Mouse (Mus musculus) limb, embryonic 13.5 days (tissue): ENCODE measurements around the gene Ppp2r3a. TPM values are rescaled to one million over a fixed set of nuclear protein-coding genes. Genes with fewer than 3 reads are reported as not detected.

Experiments used
- ATAC-seq: fragments of 200-750 bp; cut with Nextera tagmentation; 2 replicates; pipeline ENCODE4 v1.8.0; 2017; ENCODE audit warnings: low read depth, moderate number of reproducible peaks, moderate TSS enrichment; ENCODE audit not compliant: low FRiP score
- H3K27ac ChIP-seq: fragments of 300-500 bp; sonication (generic); 2 replicates; pipeline ENCODE4 v1.5.1; 2015; ENCODE audit warnings: inconsistent platforms, mild to moderate bottlenecking, moderate library complexity
- H3K27me3 ChIP-seq: fragments of 300-500 bp; sonication (generic); 2 replicates; pipeline ENCODE4 v1.6.1; 2015; ENCODE audit warnings: mild to moderate bottlenecking, inconsistent platforms
- H3K36me3 ChIP-seq: fragments of 300-500 bp; sonication (generic); 2 replicates; pipeline ENCODE4 v1.6.1; 2015; ENCODE audit warnings: inconsistent platforms, mild to moderate bottlenecking, moderate library complexity
- H3K4me1 ChIP-seq: fragments of 300-500 bp; sonication (generic); 2 replicates; pipeline ENCODE4 v1.6.1; 2015; ENCODE audit warnings: inconsistent platforms
- H3K4me2 ChIP-seq: fragments of 300-500 bp; sonication (generic); replicated peaks from 2 replicates; pipeline ENCODE4 v1.6.1; 2015; ENCODE audit warnings: inconsistent platforms, mild to moderate bottlenecking, moderate library complexity
- H3K4me3 ChIP-seq: fragments of 300-500 bp; sonication (generic); 2 replicates; pipeline ENCODE4 v1.5.1; 2015; ENCODE audit warnings: moderate library complexity, mild to moderate bottlenecking, inconsistent platforms
- H3K9ac ChIP-seq: fragments of 300-500 bp; sonication (generic); 2 replicates; pipeline ENCODE4 v1.6.1; 2015; ENCODE audit warnings: mild to moderate bottlenecking, inconsistent platforms
- H3K9me3 ChIP-seq: fragments of 300-500 bp; sonication (generic); 2 replicates; pipeline ENCODE4 v1.6.1; 2016; ENCODE audit warnings: inconsistent platforms
- WGBS: fragments of 180-500 bp; shearing (Covaris S2); methylation state at CpG from one replicate; pipeline ENCODE4 v1.1.7; 2015; 5-methylcytosine and 5-hydroxymethylcytosine counted together
- polyA plus RNA-seq: library from polyadenylated mRNA; unstranded; fragments of >200 nt; fragmentation: Nextera tagmentation; extraction: Ambion mirVana; gene quantifications from 2 replicates; pipeline ENCODE4 v1.2.1, GENCODE M21; 2015

Gene Ppp2r3a
- 16.0 and 18.1 TPM in 2 replicates for polyA plus RNA-seq

DNA sequence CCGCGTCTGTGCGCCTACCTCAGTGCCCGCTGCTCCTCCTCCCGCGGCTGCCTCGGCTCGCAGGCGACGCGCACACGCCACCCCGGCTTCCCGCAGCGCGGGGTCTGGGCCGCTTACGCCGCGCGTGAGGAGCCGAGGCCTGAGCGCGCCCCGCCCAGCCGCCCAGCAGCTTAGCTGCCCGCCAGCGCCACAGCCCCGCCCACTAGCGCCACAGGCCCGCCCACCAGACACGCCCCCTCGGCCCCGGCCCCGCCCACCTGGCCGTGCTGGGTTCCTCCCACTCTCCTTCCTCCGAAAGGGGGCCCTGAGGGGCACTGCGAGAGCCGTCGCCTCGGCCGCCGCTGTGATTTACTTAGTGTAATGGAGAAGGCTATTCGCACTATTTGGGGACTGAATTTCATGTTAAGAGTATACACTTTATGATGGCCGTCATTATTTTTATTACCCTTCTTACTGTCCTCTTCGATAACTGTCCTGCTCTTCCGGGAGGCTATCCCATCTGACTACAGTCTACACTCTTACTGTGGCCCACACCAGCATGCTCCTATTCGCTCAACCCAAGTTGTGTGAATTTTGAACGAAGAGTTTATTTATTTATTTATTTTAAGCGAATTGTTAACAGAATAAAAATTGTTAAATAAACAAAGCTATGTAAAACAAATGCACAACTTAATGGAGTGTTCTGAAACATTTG, at the start of gene Ppp2r3a:
TSS of gene Ppp2r3a (minus strand) at position 152 of the 694 bp plus-strand sequence.
- ATAC-seq: peak; percentile 94
- peak within 1 kb of the TSS; percentile 98 for H3K27ac ChIP-seq
- no peaks in the 10 kb centered on the region for H3K27me3 ChIP-seq
- peak within 1 kb of the TSS; percentile 80 for H3K9ac ChIP-seq
- WGBS: under 1% methylated on average over 40 of the region's 50 CpGs
- peak within 1 kb of the TSS; percentile 68 for H3K4me2 ChIP-seq
- H3K36me3 ChIP-seq: no peaks in the 10 kb centered on the region
- no peaks in the 10 kb centered on the region for H3K9me3 ChIP-seq
- H3K4me3 ChIP-seq: peak within 1 kb of the TSS; percentile 80
- H3K4me1 ChIP-seq: peaks cover 17% of the 10 kb centered on the region

DNA sequence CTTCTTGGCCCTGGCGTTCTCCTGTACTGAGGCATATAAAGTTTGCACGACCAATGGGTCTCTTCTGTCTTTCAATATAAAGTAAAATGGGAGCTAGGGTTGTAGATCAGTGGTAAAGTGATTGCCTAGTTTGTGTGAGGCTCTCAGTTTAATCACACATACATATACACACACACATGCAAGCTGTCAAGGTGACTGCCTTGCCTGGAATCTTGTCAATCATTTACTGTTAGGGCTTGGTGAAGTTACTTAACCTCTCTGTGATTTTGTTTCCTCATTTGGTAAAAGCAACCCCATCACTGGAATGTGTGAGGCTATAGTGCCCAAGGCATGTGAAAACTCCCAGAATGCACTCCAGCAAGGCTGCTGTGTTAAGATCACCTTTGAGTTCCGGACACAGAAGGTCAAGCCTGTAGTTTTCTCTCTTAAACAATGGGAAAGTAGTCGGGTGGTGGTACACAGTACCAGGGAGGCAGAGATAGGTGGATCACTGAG, 48.9 kb upstream of the Ppp2r3a start:
- H3K9ac ChIP-seq: no peak overlapping the region
- no peaks in the 10 kb centered on the region for H3K4me1 ChIP-seq
- H3K27ac ChIP-seq: no peak overlapping the region

DNA sequence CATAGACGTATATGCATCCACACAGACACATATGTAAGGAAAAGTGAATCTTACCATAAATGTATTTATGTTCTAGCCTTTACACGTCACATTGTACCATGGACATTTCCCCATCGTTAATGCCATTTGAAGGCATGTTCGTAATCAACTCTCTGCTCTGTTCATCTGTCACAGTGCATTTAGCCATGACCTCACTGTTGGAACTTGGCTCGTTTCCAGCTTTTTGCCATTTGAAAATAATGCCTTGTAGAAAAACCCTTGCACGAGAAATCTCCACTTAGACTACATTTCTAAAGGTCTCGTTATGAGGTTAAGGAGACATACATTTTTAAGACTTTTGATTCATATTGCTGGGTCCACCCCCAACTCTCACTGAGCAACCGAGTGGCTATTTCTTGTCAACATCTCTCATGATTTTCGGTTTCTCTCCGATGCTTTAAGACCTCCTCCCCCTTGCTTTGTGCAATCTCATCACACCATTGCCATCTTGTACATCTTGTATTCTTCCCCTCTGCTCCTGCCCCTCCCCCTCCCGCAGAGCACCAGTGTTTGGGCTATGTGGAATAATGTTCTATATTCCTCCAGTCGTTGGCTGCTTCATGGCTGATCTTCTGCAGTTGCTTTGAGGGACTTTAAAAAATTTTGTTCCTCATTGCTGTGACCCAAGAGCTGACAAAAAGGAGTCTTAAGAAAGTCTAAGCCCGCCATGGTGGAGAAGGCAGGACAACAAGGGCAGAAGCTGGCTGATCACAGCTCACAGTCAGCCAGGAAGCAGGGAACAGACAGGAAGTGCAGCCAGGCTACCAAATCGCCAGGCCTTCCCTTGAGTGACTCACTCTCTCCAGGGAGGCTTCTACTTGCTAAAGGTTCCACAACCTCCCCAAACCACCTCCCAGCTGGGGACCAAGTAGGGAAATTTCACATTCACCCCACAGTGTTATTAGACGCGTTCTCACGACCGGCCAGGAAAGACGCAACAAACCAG, 40.4 kb upstream of the Ppp2r3a start:
- ATAC-seq: no peak
- Histone ChIP-seq H3K36me3 (no peaks in the 10 kb centered on the region), H3K9me3 (no peaks in the 10 kb centered on the region), H3K4me1 (peaks cover 7% of the 10 kb centered on the region; the same call in 1 of the 2 replicates), H3K27me3 (no peaks in the 10 kb centered on the region), H3K27ac (no peak overlapping the region), H3K9ac (no peak overlapping the region), H3K4me2 (no peak overlapping the region), H3K4me3 (no peak overlapping the region)
- 76% methylated on average over 19 of the region's 19 CpGs for WGBS

More for the DNA sequence above, 48.9 kb upstream of the Ppp2r3a start:
- Histone ChIP-seq H3K27me3 (no peaks in the 10 kb centered on the region), H3K4me2 (no peak overlapping the region), H3K36me3 (no peaks in the 10 kb centered on the region), H3K4me3 (no peak overlapping the region), H3K9me3 (no peaks in the 10 kb centered on the region)
- 73% methylated on average over 4 of the region's 4 CpGs for WGBS
- no peak for ATAC-seq

GRCm38 (mm10) chr9:101290876-101291275, 39.3 kb upstream of the Ppp2r3a start:
- ATAC-seq: no peak
- H3K4me3 ChIP-seq: no peak overlapping the region
- H3K9ac ChIP-seq: no peak overlapping the region
- no peak overlapping the region for H3K4me2 ChIP-seq
- H3K9me3 ChIP-seq: no peaks in the 10 kb centered on the region
- no peaks in the 10 kb centered on the region for H3K36me3 ChIP-seq
- H3K4me1 ChIP-seq: peaks cover 7% of the 10 kb centered on the region; the same call in 1 of the 2 replicates
- whole genome bisulfite sequencing: 73% methylated on average over 1 of the region's 1 CpGs
- no peaks in the 10 kb centered on the region for H3K27me3 ChIP-seq
- H3K27ac ChIP-seq: no peak overlapping the region

- WGBS: 67% methylated on average over 11 of the region's 11 CpGs
- no peak for ATAC-seq
- no peaks in the 10 kb centered on the region for H3K36me3 ChIP-seq
- no peak overlapping the region for H3K4me2 ChIP-seq
- H3K4me3 ChIP-seq: no peak overlapping the region
- H3K27me3 ChIP-seq: no peaks in the 10 kb centered on the region
- H3K4me1 ChIP-seq: peaks cover 7% of the 10 kb centered on the region; the same call in 1 of the 2 replicates
- H3K27ac ChIP-seq: no peak overlapping the region
- H3K9me3 ChIP-seq: no peaks in the 10 kb centered on the region
- H3K9ac ChIP-seq: no peak overlapping the region
Observed at GRCm38 (mm10) chr9:101289750-101290149, 38.2 kb upstream of the Ppp2r3a start.

GRCm38 (mm10) chr9:101288901-101289647, 37.5 kb upstream of the Ppp2r3a start:
- H3K27ac ChIP-seq: no peak overlapping the region
- ATAC-seq: no peak
- 91% methylated on average over 14 of the region's 14 CpGs for WGBS
- no peak overlapping the region for H3K4me3 ChIP-seq
- H3K4me1 ChIP-seq: peaks cover 7% of the 10 kb centered on the region; the same call in 1 of the 2 replicates
- H3K9me3 ChIP-seq: no peaks in the 10 kb centered on the region
- no peaks in the 10 kb centered on the region for H3K27me3 ChIP-seq
- no peak overlapping the region for H3K4me2 ChIP-seq
- H3K36me3 ChIP-seq: no peaks in the 10 kb centered on the region
- no peak overlapping the region for H3K9ac ChIP-seq

- Histone ChIP-seq H3K9me3 (no peaks in the 10 kb centered on the region), H3K4me2 (no peak overlapping the region), H3K27me3 (no peaks in the 10 kb centered on the region), H3K4me1 (peaks cover 1% of the 10 kb centered on the region; the same call in 1 of the 2 replicates), H3K27ac (no peak overlapping the region; the same call in 1 of the 2 replicates), H3K9ac (no peak overlapping the region), H3K4me3 (no peak overlapping the region), H3K36me3 (no peaks in the 10 kb centered on the region)
- 89% methylated on average over 4 of the region's 4 CpGs for WGBS
- no peak for ATAC-seq
Observed at GRCm38 (mm10) chr9:101286766-101287165, 35.2 kb upstream of the Ppp2r3a start.

- H3K36me3 ChIP-seq: no peaks in the 10 kb centered on the region
- H3K4me2 ChIP-seq: no peak overlapping the region
- H3K27ac ChIP-seq: no peak overlapping the region
- H3K9me3 ChIP-seq: no peaks in the 10 kb centered on the region
- H3K9ac ChIP-seq: no peak overlapping the region
- no peaks in the 10 kb centered on the region for H3K4me1 ChIP-seq
- H3K4me3 ChIP-seq: no peak overlapping the region
- no peaks in the 10 kb centered on the region for H3K27me3 ChIP-seq
- ATAC-seq: no peak
- 64% methylated on average over 4 of the region's 4 CpGs for WGBS
Observed at GRCm38 (mm10) chr9:101284049-101284448, 32.5 kb upstream of the Ppp2r3a start.

- H3K4me1 ChIP-seq: no peaks in the 10 kb centered on the region
- H3K4me3 ChIP-seq: no peak overlapping the region
- no peak overlapping the region for H3K9ac ChIP-seq
- H3K27me3 ChIP-seq: no peaks in the 10 kb centered on the region
- 77% methylated on average over 6 of the region's 6 CpGs for WGBS
- ATAC-seq: no peak
- no peak overlapping the region for H3K27ac ChIP-seq
- H3K36me3 ChIP-seq: no peaks in the 10 kb centered on the region
- no peak overlapping the region for H3K4me2 ChIP-seq
- no peaks in the 10 kb centered on the region for H3K9me3 ChIP-seq
Observed at GRCm38 (mm10) chr9:101282651-101283050, 31.1 kb upstream of the Ppp2r3a start.

DNA sequence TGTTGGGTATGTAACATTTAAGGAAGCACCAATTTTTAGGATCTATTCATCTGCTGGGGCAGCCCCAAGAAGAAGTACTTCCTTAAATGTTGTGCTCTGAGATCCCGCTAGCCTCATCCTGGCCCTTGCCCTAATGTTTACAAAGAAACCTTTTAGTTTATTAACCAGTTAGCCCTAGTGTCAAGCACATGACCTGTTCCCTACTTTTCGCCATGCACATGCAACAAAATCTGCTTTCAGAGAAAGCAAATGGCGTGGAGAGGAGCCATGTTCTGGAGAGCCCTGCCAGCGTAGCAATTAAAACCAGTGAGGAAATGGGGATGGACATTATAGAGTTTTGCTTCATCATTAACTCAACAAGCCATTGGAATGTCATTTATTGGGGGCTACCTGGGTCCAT, 30.3 kb upstream of the Ppp2r3a start:
- H3K36me3 ChIP-seq: no peaks in the 10 kb centered on the region
- H3K4me1 ChIP-seq: no peaks in the 10 kb centered on the region
- H3K4me3 ChIP-seq: no peak overlapping the region
- H3K27ac ChIP-seq: no peak overlapping the region
- no peak overlapping the region for H3K4me2 ChIP-seq
- no peaks in the 10 kb centered on the region for H3K9me3 ChIP-seq
- no peaks in the 10 kb centered on the region for H3K27me3 ChIP-seq
- WGBS: 80% methylated on average over 4 of the region's 4 CpGs
- ATAC-seq: no peak
- H3K9ac ChIP-seq: no peak overlapping the region

- Histone ChIP-seq H3K27me3 (no peaks in the 10 kb centered on the region), H3K9ac (no peak overlapping the region), H3K4me2 (no peak overlapping the region), H3K4me3 (no peak overlapping the region), H3K4me1 (no peaks in the 10 kb centered on the region), H3K27ac (no peak overlapping the region), H3K9me3 (no peaks in the 10 kb centered on the region), H3K36me3 (no peaks in the 10 kb centered on the region)
- WGBS: 91% methylated on average over 11 of the region's 11 CpGs
- ATAC-seq: no peak
Observed at GRCm38 (mm10) chr9:101281326-101281725, 29.7 kb upstream of the Ppp2r3a start.
